Mouse (Mus musculus): ENCODE data around the gene Tdrd6.

The Tdrd6 gene

GRCm38 (mm10) chr17:43611586-43611985 lies 18.5 kb downstream of the Tdrd6 start:
- peak; percentile 10 to 57 for DNase-seq

- DNase-seq = peak; percentile 21 to 42
Observed at GRCm38 (mm10) chr17:43606704-43607103, 23.4 kb downstream of the Tdrd6 start.

GRCm38 (mm10) chr17:43598706-43599105 lies 31.4 kb downstream of the Tdrd6 start:
- DNase-seq = no peak

GRCm38 (mm10) chr17:43597742-43598141 lies 32.4 kb downstream of the Tdrd6 start:
- DNase-seq = no peak

GRCm38 (mm10) chr17:43592296-43593291 lies 37.5 kb downstream of the Tdrd6 start:
- no peak for DNase-seq

GRCm38 (mm10) chr17:43590531-43590930 lies 39.6 kb downstream of the Tdrd6 start:
- no peak for DNase-seq

- no peak for DNase-seq
Observed at GRCm38 (mm10) chr17:43589750-43590149, 40.3 kb downstream of the Tdrd6 start.

GRCm38 (mm10) chr17:43587278-43587677 lies 42.8 kb downstream of the Tdrd6 start:
- no peak for DNase-seq

GRCm38 (mm10) chr17:43584771-43585170 lies 45.3 kb downstream of the Tdrd6 start:
- DNase-seq = no peak

GRCm38 (mm10) chr17:43581012-43581467 lies 49.1 kb downstream of the Tdrd6 start:
- DNase-seq = no peak

- no peak for DNase-seq
Observed at GRCm38 (mm10) chr17:43580456-43580855, 49.6 kb downstream of the Tdrd6 start.

- DNase-seq = no peak
Observed at GRCm38 (mm10) chr17:43573624-43574073, 56.5 kb downstream of the Tdrd6 start.

- DNase-seq = no peak
Observed at GRCm38 (mm10) chr17:43569287-43569686, 60.8 kb downstream of the Tdrd6 start.

GRCm38 (mm10) chr17:43567992-43568888 lies 61.9 kb downstream of the Tdrd6 start, which contains the start of gene Pla2g7:
TSS of gene Pla2g7 (plus strand) at chr17:43568098.
- peak; percentile 8 to 15 for DNase-seq

GRCm38 (mm10) chr17:43567593-43567991 lies 62.5 kb downstream of the Tdrd6 start:
- DNase-seq = no peak

All from cerebellum, adult 18-20 months (tissue).